Mouse (Mus musculus): ENCODE measurements around the gene Ppp2r5a. TPM values are rescaled to one million over a fixed set of nuclear protein-coding genes. Genes with fewer than 3 reads are reported as not detected.
A peak's percentile ranks its signal among the peaks of the same experiment; 100 is the strongest.

Gene Ppp2r5a
- polyA plus RNA-seq, 1 experiment from 2014 or later = 19.2 TPM

DNA sequence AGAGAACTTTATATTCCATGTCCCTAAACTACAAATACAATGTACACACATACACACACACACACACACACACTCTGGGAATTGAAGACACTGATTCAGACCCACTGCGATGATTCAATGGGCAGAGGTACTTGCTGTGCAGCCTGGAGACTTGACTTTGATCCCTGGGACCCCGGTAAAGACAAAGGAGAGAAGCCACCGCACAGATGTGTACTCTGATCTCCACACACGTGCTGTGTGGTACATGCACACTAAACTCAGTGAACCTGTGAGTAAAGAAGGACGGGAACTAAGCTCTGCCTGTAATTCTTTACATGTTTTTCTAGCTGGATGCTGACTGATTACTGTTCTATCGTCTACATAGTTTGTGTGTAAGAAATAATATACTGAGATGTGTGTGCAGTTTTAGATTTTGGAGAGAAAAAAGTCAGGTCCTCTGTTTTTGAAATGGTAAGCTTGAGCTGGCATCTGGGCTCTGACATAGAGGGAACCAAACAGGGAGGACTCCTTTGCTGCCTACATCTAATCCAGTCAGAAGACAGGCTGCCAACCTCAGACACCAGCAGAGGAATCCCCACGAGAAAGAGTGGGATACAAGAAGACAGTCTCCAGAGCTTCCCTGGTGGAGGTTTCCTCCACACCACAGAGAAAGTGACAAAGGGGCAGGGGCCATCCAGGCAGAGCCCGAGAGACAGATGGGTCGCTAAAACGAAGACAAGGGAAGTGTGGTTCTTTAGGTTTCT lies 7.4 kb upstream of the Ppp2r5a start:
- Histone ChIP-seq H3K9me3 (ENCODE audit: control insufficient read depth, low read length) (no peaks in the 10 kb centered on the region), H3K36me3 (ENCODE audit: control insufficient read depth, insufficient read depth, low read length) (no peaks in the 10 kb centered on the region), H3K4me3 (ENCODE audit: low read depth, low read length) (no peak overlapping the region), H3K27ac (ENCODE audit: low read depth, low read length) (no peak overlapping the region), H3K4me2 (no peak overlapping the region), H3K27me3 (ENCODE audit: control insufficient read depth, insufficient read depth, low read length) (no peaks in the 10 kb centered on the region), H3K9ac (ENCODE audit: low read length) (no peak overlapping the region), H3K4me1 (ENCODE audit: control insufficient read depth, insufficient read depth, low read length) (no peaks in the 10 kb centered on the region)
- no peak for ATAC-seq (ENCODE audit: low FRiP score)
- WGBS = 63% methylated on average over 10 of the region's 10 CpGs
- DNase-seq (ENCODE audit: low spot score, missing footprints) = no peak

DNA sequence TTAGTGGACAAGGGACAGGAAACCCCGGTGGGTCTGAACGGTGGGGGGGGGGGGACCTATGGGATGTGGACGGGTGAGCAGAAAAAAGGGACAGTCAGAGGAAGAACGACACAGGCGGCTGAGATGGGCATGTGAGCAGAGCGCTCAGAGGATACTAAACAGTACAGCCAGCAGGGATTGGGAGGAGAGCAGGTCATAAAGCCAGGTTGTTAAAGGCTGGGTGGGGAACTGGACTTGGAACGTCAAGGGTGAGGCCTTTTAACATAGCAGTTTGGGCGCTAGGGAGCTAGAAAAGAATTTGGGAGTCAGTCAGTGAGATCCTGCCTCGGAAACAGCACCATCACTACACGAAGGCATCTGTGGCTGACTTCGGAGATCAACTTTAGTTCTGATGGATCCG lies 4.2 kb upstream of the Ppp2r5a start:
- H3K36me3 ChIP-seq (ENCODE audit: control insufficient read depth, insufficient read depth, low read length) = no peaks in the 10 kb centered on the region
- no peak overlapping the region for H3K9ac ChIP-seq (ENCODE audit: low read length)
- no peaks in the 10 kb centered on the region for H3K4me1 ChIP-seq (ENCODE audit: control insufficient read depth, insufficient read depth, low read length)
- no peaks in the 10 kb centered on the region for H3K9me3 ChIP-seq (ENCODE audit: control insufficient read depth, low read length)
- WGBS = 77% methylated on average over 11 of the region's 12 CpGs
- no peak overlapping the region for H3K4me2 ChIP-seq
- DNase-seq (ENCODE audit: low spot score, missing footprints) (no peak), ATAC-seq (ENCODE audit: low FRiP score) (no peak)
- no peak overlapping the region for H3K4me3 ChIP-seq (ENCODE audit: low read depth, low read length)
- no peak overlapping the region for H3K27ac ChIP-seq (ENCODE audit: low read depth, low read length)
- H3K27me3 ChIP-seq (ENCODE audit: control insufficient read depth, insufficient read depth, low read length) = no peaks in the 10 kb centered on the region

DNA sequence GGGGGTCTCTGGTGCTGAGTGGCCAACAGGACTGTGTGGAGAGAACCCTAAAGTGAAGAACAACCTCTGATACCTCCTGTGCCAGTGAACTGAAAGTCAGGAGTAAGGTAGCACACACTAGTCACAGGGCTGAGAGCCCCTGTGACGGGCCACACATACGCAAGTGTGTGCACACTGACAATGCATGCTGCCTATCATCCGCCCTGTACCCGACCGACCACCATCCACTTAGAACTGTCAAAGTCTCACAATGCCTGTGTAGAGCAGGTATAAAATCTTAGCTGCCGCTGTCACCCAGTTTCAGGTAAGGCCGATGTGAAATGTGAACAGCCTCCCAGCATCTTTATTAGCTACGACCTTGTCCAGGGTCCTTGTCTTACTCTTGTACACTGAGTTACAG lies 3.4 kb upstream of the Ppp2r5a start:
- DNase-seq (ENCODE audit: low spot score, missing footprints) (no peak), ATAC-seq (ENCODE audit: low FRiP score) (no peak)
- Histone ChIP-seq H3K27ac (ENCODE audit: low read depth, low read length) (no peak overlapping the region), H3K4me3 (ENCODE audit: low read depth, low read length) (no peak overlapping the region), H3K27me3 (ENCODE audit: control insufficient read depth, insufficient read depth, low read length) (no peaks in the 10 kb centered on the region), H3K9me3 (ENCODE audit: control insufficient read depth, low read length) (no peaks in the 10 kb centered on the region), H3K9ac (ENCODE audit: low read length) (no peak overlapping the region), H3K36me3 (ENCODE audit: control insufficient read depth, insufficient read depth, low read length) (no peaks in the 10 kb centered on the region), H3K4me2 (no peak overlapping the region), H3K4me1 (ENCODE audit: control insufficient read depth, insufficient read depth, low read length) (no peaks in the 10 kb centered on the region)
- 91% methylated on average over 8 of the region's 8 CpGs for WGBS

DNA sequence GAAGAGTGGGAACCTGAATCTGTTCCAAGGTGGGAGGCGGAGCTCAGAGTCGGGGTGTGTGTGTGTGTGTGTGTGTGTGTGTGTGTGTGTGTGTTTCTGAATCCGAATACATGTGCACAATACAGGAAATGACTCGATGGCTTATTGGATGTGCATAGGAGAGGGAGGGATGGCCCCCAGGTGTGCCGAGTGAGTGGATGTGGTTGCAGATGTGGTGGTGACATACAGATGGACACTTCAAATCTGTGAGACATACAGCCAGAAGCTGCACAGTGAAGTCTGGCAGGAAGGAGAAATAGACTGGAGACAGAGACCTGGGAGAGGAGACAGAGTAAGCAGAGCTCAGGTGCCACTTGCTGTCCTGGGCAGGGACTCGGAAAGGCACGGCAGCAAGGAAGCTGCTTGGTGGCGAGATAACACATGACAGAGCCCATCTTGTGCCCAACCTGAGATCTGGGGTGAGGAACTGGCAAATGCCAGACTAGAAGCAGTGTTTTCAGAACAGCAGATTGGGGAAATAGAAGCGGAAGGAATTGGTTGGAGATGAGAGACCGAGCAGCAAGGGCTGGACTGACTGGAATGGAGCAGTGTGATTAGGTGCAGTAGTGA lies 1.8 kb upstream of the Ppp2r5a start:
- no peaks in the 10 kb centered on the region for H3K4me1 ChIP-seq (ENCODE audit: control insufficient read depth, insufficient read depth, low read length)
- H3K9ac ChIP-seq (ENCODE audit: low read length) = no peak overlapping the region
- 86% methylated on average over 10 of the region's 10 CpGs for WGBS
- no peak overlapping the region for H3K4me2 ChIP-seq
- no peak overlapping the region for H3K4me3 ChIP-seq (ENCODE audit: low read depth, low read length)
- ATAC-seq (ENCODE audit: low FRiP score) (no peak), DNase-seq (ENCODE audit: low spot score, missing footprints) (no peak)
- H3K36me3 ChIP-seq (ENCODE audit: control insufficient read depth, insufficient read depth, low read length) = no peaks in the 10 kb centered on the region
- H3K27me3 ChIP-seq (ENCODE audit: control insufficient read depth, insufficient read depth, low read length) = no peaks in the 10 kb centered on the region
- no peaks in the 10 kb centered on the region for H3K9me3 ChIP-seq (ENCODE audit: control insufficient read depth, low read length)
- H3K27ac ChIP-seq (ENCODE audit: low read depth, low read length) = no peak overlapping the region

DNA sequence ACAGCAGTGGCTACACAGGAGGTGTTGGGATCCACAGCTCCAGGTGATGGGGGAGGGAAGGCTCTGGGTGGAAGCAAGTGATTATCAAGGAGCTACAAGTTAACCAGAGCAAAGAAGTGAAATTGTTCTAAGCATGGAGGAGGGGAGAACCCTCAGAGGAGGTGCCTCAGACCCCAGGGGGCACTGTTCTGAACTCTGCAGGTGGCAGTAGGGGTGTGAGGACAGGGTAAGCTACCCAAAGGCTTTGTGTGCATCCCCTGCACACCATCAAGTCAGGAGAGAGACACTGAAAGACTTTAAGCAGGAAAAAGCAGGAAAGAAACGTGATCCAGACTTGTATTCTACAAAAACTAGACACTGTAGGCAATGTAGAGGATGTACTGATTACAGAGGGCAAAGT lies 1.2 kb upstream of the Ppp2r5a start:
- Histone ChIP-seq H3K27ac (ENCODE audit: low read depth, low read length) (no peak overlapping the region), H3K27me3 (ENCODE audit: control insufficient read depth, insufficient read depth, low read length) (no peaks in the 10 kb centered on the region), H3K9me3 (ENCODE audit: control insufficient read depth, low read length) (no peaks in the 10 kb centered on the region), H3K36me3 (ENCODE audit: control insufficient read depth, insufficient read depth, low read length) (no peaks in the 10 kb centered on the region), H3K4me2 (no peak overlapping the region), H3K4me1 (ENCODE audit: control insufficient read depth, insufficient read depth, low read length) (no peaks in the 10 kb centered on the region), H3K4me3 (ENCODE audit: low read depth, low read length) (no peak overlapping the region), H3K9ac (ENCODE audit: low read length) (no peak overlapping the region)
- DNase-seq (ENCODE audit: low spot score, missing footprints) = no peak
- ATAC-seq (ENCODE audit: low FRiP score) = no peak
- 50% methylated on average over 1 of the region's 1 CpGs for WGBS

DNA sequence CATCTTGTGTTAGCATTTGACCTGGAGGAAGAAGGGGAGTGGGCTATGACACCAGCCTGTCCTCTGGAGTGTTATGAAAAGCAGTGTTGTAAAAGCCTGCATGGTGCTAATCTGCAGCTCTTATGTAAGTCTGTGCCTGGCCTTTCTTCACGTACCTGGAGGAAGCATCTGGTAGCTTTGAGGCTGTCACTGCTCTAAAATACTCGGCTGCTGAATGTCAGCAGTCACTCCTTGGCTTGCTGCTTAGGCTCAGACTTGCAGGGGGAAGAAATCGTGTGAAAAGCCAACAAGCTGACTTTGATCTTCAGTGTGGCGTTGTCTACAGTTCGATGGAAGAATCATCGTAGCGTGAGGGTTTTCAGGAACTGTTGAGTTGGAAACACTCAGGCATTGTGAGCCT lies 566 bp downstream of the Ppp2r5a start:
- Histone ChIP-seq H3K9ac (ENCODE audit: low read length) (no peak overlapping the region), H3K4me2 (no peak overlapping the region), H3K27ac (ENCODE audit: low read depth, low read length) (no peak overlapping the region), H3K4me3 (ENCODE audit: low read depth, low read length) (no peak overlapping the region), H3K9me3 (ENCODE audit: control insufficient read depth, low read length) (no peaks in the 10 kb centered on the region), H3K27me3 (ENCODE audit: control insufficient read depth, insufficient read depth, low read length) (no peaks in the 10 kb centered on the region), H3K4me1 (ENCODE audit: control insufficient read depth, insufficient read depth, low read length) (peaks cover 3% of the 10 kb centered on the region; the same call in 1 of the 2 replicates), H3K36me3 (ENCODE audit: control insufficient read depth, insufficient read depth, low read length) (no peaks in the 10 kb centered on the region)
- no peak for DNase-seq (ENCODE audit: low spot score, missing footprints)
- ATAC-seq (ENCODE audit: low FRiP score) = no peak
- 55% methylated on average over 7 of the region's 7 CpGs for WGBS

DNA sequence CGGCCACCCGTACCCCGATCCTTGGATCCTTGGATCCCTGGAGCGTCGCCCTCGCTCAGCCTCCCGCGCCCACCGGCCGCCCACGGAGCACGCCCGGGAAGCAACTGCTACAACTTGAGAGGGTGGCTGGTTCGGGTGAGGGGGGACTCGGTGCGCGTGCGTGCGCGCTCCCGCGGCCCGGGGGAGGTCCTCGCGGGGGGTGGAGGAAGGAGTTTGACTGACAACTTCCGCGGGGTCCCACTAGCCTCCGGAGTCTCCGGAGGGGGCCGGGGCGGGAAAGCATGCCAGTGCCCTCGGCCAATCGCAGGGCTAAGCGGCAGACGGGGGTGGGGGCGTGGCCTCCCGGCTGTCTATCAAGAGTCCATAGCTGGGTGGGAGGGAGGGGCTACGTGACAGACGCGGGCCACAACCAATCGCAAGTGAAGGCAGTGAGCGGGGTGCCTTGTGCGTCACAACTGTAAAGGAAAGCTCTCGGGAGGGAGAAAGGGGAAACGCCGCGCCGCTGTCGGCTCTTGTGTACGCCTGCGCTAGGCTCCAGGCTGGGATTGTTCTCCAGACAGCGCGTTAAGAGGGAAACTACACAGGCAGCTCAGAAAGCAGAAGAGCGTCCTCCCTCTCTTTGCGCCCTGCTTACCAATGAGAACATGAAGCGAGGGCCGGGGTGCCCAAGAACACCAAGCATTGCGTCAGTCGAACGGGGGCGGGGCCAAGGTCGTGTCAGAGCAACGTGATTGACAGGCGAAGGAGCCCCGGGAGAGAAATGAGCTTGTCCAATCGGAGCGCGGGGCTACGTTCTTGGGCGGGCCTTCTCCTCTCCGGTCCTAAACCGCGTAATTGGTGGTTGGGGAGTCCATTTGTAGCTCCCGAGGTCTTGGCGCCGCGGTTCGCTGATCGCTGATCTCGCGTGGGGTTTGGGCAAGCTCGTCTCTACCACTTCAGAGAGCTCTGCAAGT lies 5.9 kb downstream of the Ppp2r5a start:
- no peaks in the 10 kb centered on the region for H3K27me3 ChIP-seq (ENCODE audit: control insufficient read depth, insufficient read depth, low read length)
- DNase-seq (ENCODE audit: low spot score, missing footprints) = peak; percentile 100
- peak; percentile 98 for ATAC-seq (ENCODE audit: low FRiP score)
- WGBS = under 1% methylated on average over 73 of the region's 82 CpGs
- peaks cover 6% of the 10 kb centered on the region; the same call in 1 of the 2 replicates for H3K4me1 ChIP-seq (ENCODE audit: control insufficient read depth, insufficient read depth, low read length)
- H3K9me3 ChIP-seq (ENCODE audit: control insufficient read depth, low read length) = no peaks in the 10 kb centered on the region
- peak overlapping the region; percentile 70 for H3K9ac ChIP-seq (ENCODE audit: low read length)
- no peaks in the 10 kb centered on the region for H3K36me3 ChIP-seq (ENCODE audit: control insufficient read depth, insufficient read depth, low read length)
- peak overlapping the region; percentile 84 for H3K27ac ChIP-seq (ENCODE audit: low read depth, low read length)
- H3K4me2 ChIP-seq = peak overlapping the region; percentile 71
- H3K4me3 ChIP-seq (ENCODE audit: low read depth, low read length) = peak overlapping the region; percentile 68

DNA sequence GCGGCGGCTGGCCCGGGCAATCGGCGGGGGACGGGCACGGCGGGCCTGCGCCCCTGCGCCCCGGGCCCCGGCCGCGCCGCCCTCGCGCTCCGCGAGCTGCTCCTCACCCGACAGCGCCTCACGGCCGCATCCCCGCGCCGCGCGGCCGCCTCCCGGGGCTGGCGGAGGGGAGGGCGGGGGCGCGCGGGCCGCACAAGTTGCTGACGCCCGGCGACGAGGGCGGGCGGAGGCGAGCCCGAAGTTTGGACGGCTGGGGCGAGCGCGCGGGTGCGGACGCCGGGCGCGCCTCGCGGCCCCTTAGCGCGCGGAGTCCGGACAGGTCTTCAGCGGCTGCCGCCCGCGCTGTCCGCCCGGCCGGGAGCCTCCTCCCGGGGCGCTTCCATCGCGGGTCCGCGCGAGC lies 6.6 kb downstream of the Ppp2r5a start:
- peak overlapping the region; percentile 68 for H3K4me3 ChIP-seq (ENCODE audit: low read depth, low read length)
- WGBS = 0% methylated on average over 41 of the region's 74 CpGs
- H3K4me2 ChIP-seq = peak overlapping the region; percentile 71
- H3K27ac ChIP-seq (ENCODE audit: low read depth, low read length) = peak overlapping the region; percentile 14; the same call in 1 of the 2 replicates
- no peaks in the 10 kb centered on the region for H3K36me3 ChIP-seq (ENCODE audit: control insufficient read depth, insufficient read depth, low read length)
- no peaks in the 10 kb centered on the region for H3K27me3 ChIP-seq (ENCODE audit: control insufficient read depth, insufficient read depth, low read length)
- DNase-seq (ENCODE audit: low spot score, missing footprints) (no peak), ATAC-seq (ENCODE audit: low FRiP score) (peak; percentile 43)
- H3K9ac ChIP-seq (ENCODE audit: low read length) = peak overlapping the region; percentile 70
- H3K9me3 ChIP-seq (ENCODE audit: control insufficient read depth, low read length) = no peaks in the 10 kb centered on the region
- H3K4me1 ChIP-seq (ENCODE audit: control insufficient read depth, insufficient read depth, low read length) = peaks cover 6% of the 10 kb centered on the region; the same call in 1 of the 2 replicates
